Mouse (Mus musculus): ENCODE measurements around the gene Ifna16. TPM values are rescaled to one million over a fixed set of nuclear protein-coding genes. Genes with fewer than 3 reads are reported as not detected.

Gene Ifna16
- polyA plus RNA-seq, 1 experiment from 2014 or later: not detected

- Histone ChIP-seq H3K9ac (ENCODE audit: low read depth, low read length) (no peak overlapping the region), H3K4me3 (ENCODE audit: low read length) (no peak overlapping the region), H3K9me3 (ENCODE audit: control insufficient read depth, low read length) (no peaks in the 10 kb centered on the region), H3K4me1 (ENCODE audit: control insufficient read depth, insufficient read depth, low read depth, low read length) (no peaks in the 10 kb centered on the region), H3K27me3 (replicated peaks; ENCODE audit: control insufficient read depth, insufficient read depth, low read length) (no peaks in the 10 kb centered on the region), H3K27ac (ENCODE audit: low read depth, low read length) (no peak overlapping the region), H3K36me3 (ENCODE audit: control insufficient read depth, insufficient read depth, low read length) (no peaks in the 10 kb centered on the region), H3K4me2 (ENCODE audit: low read length) (no peak overlapping the region)
- ATAC-seq: no peak
- 49% methylated on average over 8 of the region's 8 CpGs for WGBS
These were observed 3.6 kb upstream of the Ifna16 start for GRCm38 (mm10) chr4:88680362-88680761.

- Histone ChIP-seq H3K9ac (ENCODE audit: low read depth, low read length) (no peak overlapping the region), H3K27ac (ENCODE audit: low read depth, low read length) (no peak overlapping the region), H3K36me3 (ENCODE audit: control insufficient read depth, insufficient read depth, low read length) (no peaks in the 10 kb centered on the region), H3K4me2 (ENCODE audit: low read length) (no peak overlapping the region), H3K9me3 (ENCODE audit: control insufficient read depth, low read length) (no peaks in the 10 kb centered on the region), H3K4me3 (ENCODE audit: low read length) (no peak overlapping the region), H3K4me1 (ENCODE audit: control insufficient read depth, insufficient read depth, low read depth, low read length) (no peaks in the 10 kb centered on the region), H3K27me3 (replicated peaks; ENCODE audit: control insufficient read depth, insufficient read depth, low read length) (no peaks in the 10 kb centered on the region)
- 59% methylated on average over 1 of the region's 1 CpGs for WGBS
- no peak for ATAC-seq
These were observed 21.3 kb downstream of the Ifna16 start for GRCm38 (mm10) chr4:88655461-88655860.

GRCm38 (mm10) chr4:88653644-88654043 is 23.1 kb downstream of the Ifna16 start:
- H3K4me3 ChIP-seq (ENCODE audit: low read length): no peak overlapping the region
- 74% methylated on average over 3 of the region's 3 CpGs for WGBS
- no peaks in the 10 kb centered on the region for H3K9me3 ChIP-seq (ENCODE audit: control insufficient read depth, low read length)
- no peaks in the 10 kb centered on the region for H3K36me3 ChIP-seq (ENCODE audit: control insufficient read depth, insufficient read depth, low read length)
- no peak overlapping the region for H3K9ac ChIP-seq (ENCODE audit: low read depth, low read length)
- no peaks in the 10 kb centered on the region for H3K4me1 ChIP-seq (ENCODE audit: control insufficient read depth, insufficient read depth, low read depth, low read length)
- H3K4me2 ChIP-seq (ENCODE audit: low read length): no peak overlapping the region
- ATAC-seq: no peak
- no peak overlapping the region for H3K27ac ChIP-seq (ENCODE audit: low read depth, low read length)
- H3K27me3 ChIP-seq (replicated peaks; ENCODE audit: control insufficient read depth, insufficient read depth, low read length): no peaks in the 10 kb centered on the region

DNA sequence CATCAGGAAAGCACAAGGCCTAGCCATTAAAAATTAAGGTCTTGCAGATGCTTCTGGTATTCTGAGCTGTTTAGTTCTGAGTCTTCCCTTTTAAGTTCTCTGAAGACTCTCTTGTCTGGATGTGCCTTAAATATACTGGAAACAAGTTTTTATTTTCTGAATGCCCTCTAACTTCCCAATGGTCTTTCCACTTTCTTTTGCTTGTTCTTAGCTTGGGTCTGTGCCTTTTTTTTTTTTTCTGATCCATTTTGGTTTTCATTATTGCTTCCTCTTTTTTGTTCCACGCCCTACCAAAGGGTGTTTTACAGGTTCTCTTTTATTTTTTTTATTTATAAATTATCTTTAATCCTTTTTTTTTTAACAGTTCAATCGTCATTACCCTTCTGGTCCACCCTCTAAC is 32.4 kb downstream of the Ifna16 start, which contains the start of gene Ifna13:
Ifna13 (minus strand) TSS at position 101 of the 400 bp plus-strand sequence.
- Histone ChIP-seq H3K4me2 (ENCODE audit: low read length) (no peak within 1 kb of the TSS), H3K4me1 (ENCODE audit: control insufficient read depth, insufficient read depth, low read depth, low read length) (no peaks in the 10 kb centered on the region), H3K27ac (ENCODE audit: low read depth, low read length) (no peak within 1 kb of the TSS), H3K36me3 (ENCODE audit: control insufficient read depth, insufficient read depth, low read length) (no peaks in the 10 kb centered on the region), H3K27me3 (replicated peaks; ENCODE audit: control insufficient read depth, insufficient read depth, low read length) (no peaks in the 10 kb centered on the region), H3K9ac (ENCODE audit: low read depth, low read length) (no peak within 1 kb of the TSS), H3K9me3 (ENCODE audit: control insufficient read depth, low read length) (no peaks in the 10 kb centered on the region), H3K4me3 (ENCODE audit: low read length) (no peak within 1 kb of the TSS)
- no peak for ATAC-seq
- 69% methylated on average over 2 of the region's 2 CpGs for WGBS

DNA sequence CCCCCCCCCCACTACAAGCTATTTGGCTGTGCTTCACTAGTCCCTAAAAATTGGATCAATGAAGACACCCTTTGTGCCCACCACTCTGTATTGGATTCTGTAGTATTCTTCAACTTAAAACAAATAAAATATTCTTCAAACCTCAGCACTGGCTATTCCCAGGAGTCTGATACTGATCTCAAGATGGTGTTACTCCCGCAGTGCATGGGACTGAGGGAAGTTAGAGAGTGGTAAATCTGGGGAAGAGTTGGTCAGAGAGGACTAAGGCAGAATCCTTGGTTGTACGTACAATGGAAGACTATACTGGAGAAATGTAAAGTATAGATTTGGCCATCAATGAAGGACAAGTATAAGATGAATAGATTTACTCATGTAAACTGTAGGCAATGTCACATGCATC is 34.2 kb downstream of the Ifna16 start:
- Histone ChIP-seq H3K36me3 (ENCODE audit: control insufficient read depth, insufficient read depth, low read length) (no peaks in the 10 kb centered on the region), H3K4me3 (ENCODE audit: low read length) (no peak overlapping the region), H3K4me1 (ENCODE audit: control insufficient read depth, insufficient read depth, low read depth, low read length) (no peaks in the 10 kb centered on the region), H3K9ac (ENCODE audit: low read depth, low read length) (no peak overlapping the region), H3K9me3 (ENCODE audit: control insufficient read depth, low read length) (no peaks in the 10 kb centered on the region), H3K27ac (ENCODE audit: low read depth, low read length) (no peak overlapping the region), H3K4me2 (ENCODE audit: low read length) (no peak overlapping the region), H3K27me3 (replicated peaks; ENCODE audit: control insufficient read depth, insufficient read depth, low read length) (no peaks in the 10 kb centered on the region)
- 31% methylated on average over 2 of the region's 2 CpGs for WGBS
- no peak for ATAC-seq

DNA sequence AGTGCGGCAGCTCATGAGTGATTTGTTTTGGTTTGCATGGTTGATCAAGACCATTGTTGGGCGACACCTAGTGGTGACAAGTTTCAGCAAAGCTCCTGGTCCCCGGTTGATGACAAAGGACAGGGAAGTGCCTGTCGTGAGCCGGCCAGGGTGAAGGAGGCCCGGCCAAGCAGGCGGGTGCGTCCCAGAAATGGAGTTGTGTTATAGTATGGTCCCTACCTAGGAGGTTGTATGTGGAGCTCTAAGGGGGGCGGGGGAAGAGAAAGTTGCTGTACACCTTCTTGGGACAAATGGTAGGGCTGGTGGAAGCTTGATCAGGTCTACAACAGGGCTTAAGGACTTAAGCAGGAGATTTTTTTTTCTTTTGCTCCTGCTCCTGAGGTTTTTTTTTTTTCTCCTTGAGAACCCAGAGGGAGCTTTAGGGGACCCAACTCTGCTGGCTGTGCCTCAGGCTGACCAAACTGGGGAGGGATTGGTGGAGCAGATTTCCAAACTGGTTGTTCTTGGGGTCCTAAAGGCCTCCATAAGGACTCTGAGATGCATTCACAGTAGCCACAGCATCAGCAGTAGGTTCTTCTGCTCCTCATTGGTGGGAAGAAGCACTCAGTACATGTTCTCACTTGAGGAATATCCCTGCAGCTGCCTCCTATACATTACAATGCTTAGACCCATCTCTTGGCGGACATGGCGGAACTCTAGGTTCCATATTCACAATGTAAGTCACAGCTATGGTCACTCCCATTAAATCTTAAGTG is 35.5 kb downstream of the Ifna16 start:
- H3K9me3 ChIP-seq (ENCODE audit: control insufficient read depth, low read length): no peaks in the 10 kb centered on the region
- peak overlapping the region; percentile 42 for H3K4me2 ChIP-seq (ENCODE audit: low read length)
- no peaks in the 10 kb centered on the region for H3K36me3 ChIP-seq (ENCODE audit: control insufficient read depth, insufficient read depth, low read length)
- no peak overlapping the region for H3K27ac ChIP-seq (ENCODE audit: low read depth, low read length)
- H3K4me3 ChIP-seq (ENCODE audit: low read length): peak overlapping the region; percentile 28
- H3K4me1 ChIP-seq (ENCODE audit: control insufficient read depth, insufficient read depth, low read depth, low read length): no peaks in the 10 kb centered on the region
- WGBS: 14% methylated on average over 11 of the region's 11 CpGs
- ATAC-seq: peak; percentile 96
- H3K9ac ChIP-seq (ENCODE audit: low read depth, low read length): no peak overlapping the region; the same call in 1 of the 2 replicates
- H3K27me3 ChIP-seq (replicated peaks; ENCODE audit: control insufficient read depth, insufficient read depth, low read length): no peaks in the 10 kb centered on the region

GRCm38 (mm10) chr4:88640704-88641076 is 36.0 kb downstream of the Ifna16 start:
- H3K27ac ChIP-seq (ENCODE audit: low read depth, low read length): no peak overlapping the region
- H3K27me3 ChIP-seq (replicated peaks; ENCODE audit: control insufficient read depth, insufficient read depth, low read length): no peaks in the 10 kb centered on the region
- H3K4me1 ChIP-seq (ENCODE audit: control insufficient read depth, insufficient read depth, low read depth, low read length): no peaks in the 10 kb centered on the region
- peak overlapping the region; percentile 42 for H3K4me2 ChIP-seq (ENCODE audit: low read length)
- no peak overlapping the region; the same call in 1 of the 2 replicates for H3K9ac ChIP-seq (ENCODE audit: low read depth, low read length)
- peak overlapping the region; percentile 28 for H3K4me3 ChIP-seq (ENCODE audit: low read length)
- H3K9me3 ChIP-seq (ENCODE audit: control insufficient read depth, low read length): no peaks in the 10 kb centered on the region
- no peak for ATAC-seq
- 62% methylated on average over 8 of the region's 8 CpGs for WGBS
- H3K36me3 ChIP-seq (ENCODE audit: control insufficient read depth, insufficient read depth, low read length): no peaks in the 10 kb centered on the region

DNA sequence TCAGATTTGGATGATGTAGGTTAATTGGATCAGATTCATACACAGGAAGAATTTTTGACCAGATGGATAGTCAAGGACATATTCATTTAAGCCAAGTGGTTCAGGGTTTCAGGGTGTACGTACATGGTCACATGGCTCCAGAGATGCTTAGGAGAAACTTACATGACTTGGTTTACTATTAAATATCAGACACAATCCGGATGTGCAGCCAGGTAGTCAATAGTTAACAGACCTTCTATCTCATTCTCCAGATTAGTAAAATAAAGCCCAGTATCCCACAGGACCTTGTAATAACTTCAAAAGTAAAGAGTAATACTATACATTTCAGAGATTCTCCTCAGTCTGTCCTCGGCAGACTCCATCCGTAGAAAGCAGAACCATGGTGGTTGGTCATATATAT is 42.4 kb downstream of the Ifna16 start, which contains the start of gene C87499:
C87499 (minus strand) TSS at position 101 of the 400 bp plus-strand sequence.
- H3K9me3 ChIP-seq (ENCODE audit: control insufficient read depth, low read length): no peaks in the 10 kb centered on the region
- H3K4me3 ChIP-seq (ENCODE audit: low read length): no peak within 1 kb of the TSS
- no peaks in the 10 kb centered on the region for H3K27me3 ChIP-seq (replicated peaks; ENCODE audit: control insufficient read depth, insufficient read depth, low read length)
- H3K27ac ChIP-seq (ENCODE audit: low read depth, low read length): no peak within 1 kb of the TSS
- no peaks in the 10 kb centered on the region for H3K4me1 ChIP-seq (ENCODE audit: control insufficient read depth, insufficient read depth, low read depth, low read length)
- no peak for ATAC-seq
- 92% methylated on average over 4 of the region's 4 CpGs for WGBS
- no peak within 1 kb of the TSS for H3K4me2 ChIP-seq (ENCODE audit: low read length)
- no peaks in the 10 kb centered on the region for H3K36me3 ChIP-seq (ENCODE audit: control insufficient read depth, insufficient read depth, low read length)
- no peak within 1 kb of the TSS for H3K9ac ChIP-seq (ENCODE audit: low read depth, low read length)
